Mouse (Mus musculus) lung, postnatal 0 days (tissue): Measurements from ENCODE around the gene Pth2.

ENCODE experiments used
- CTCF ChIP-seq: IDR thresholded peaks from 2 replicates; pipeline ENCODE4 v1.5.1; 2016; ENCODE audit warnings: antibody characterized with exemption, mild to moderate bottlenecking
- EP300 ChIP-seq: IDR thresholded peaks from 2 replicates; pipeline ENCODE4 v1.6.1; 2016; ENCODE audit warnings: antibody characterized with exemption, mild to moderate bottlenecking, control low read depth

DNA sequence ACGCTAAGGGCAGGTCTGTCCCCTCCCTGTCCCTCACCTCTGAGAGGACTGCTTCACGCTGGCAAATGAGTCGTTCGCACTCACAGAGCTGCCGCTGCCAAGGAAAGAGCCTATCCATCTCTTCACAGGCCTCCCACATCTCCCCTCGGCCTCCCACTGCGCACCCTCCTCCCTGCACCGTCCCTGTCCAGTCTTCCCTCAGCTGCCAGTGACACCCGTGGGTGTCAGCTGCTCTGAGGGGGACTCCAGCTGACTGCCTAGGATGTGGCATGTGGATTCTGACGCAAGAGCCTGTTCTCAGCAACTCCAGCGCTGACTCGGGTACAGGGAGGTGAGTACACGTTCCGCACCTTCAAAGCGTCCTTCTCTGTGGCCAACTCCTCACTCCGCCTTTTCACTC lies 8.8 kb downstream of the Pth2 start:
- TF ChIP-seq CTCF = no peak
- no peak for TF ChIP-seq EP300
